26 mouse cellular contexts compared by ENCODE assay signal in genomic region chr11:13978524-13978923, GRCm38 (mm10).
"Had no signal": no experiment of that assay in that cellular context is flagged by ENCODE, and none has a peak within 500 bp of the region (broad histone marks: within the 10 kb centered on the region; RNA-seq: fewer than 3 reads in every experiment).

No protein-coding gene starts in this region.

- H3K4me2 ChIP-seq: heart, embryonic 12.5 days; hindbrain, embryonic 12.5 days; hindbrain, embryonic 14.5 days; intestine, embryonic 15.5 days; limb, embryonic 13.5 days; limb, embryonic 15.5 days; liver, embryonic 12.5 days had no signal

- ATAC-seq: hindbrain, embryonic 16.5 days; inflammation-experienced regulatory T-cells, adult 6 months; intestine, embryonic 15.5 days; intestine, postnatal 0 days; liver, embryonic 12.5 days had no signal

- DNase-seq: gastrocnemius, postnatal 14 days; gastrocnemius, postnatal 36 days; heart, adult 11 months; heart, adult 2 months; heart, postnatal 10 days; heart, postnatal 4 days; kidney, adult 18-20 months; kidney, adult 8-10 months; kidney, postnatal 10 days; kidney, postnatal 25 days; kidney, postnatal 4 days; left cerebral cortex, postnatal 4 days had no signal

- H3K27ac ChIP-seq: heart, adult 2 months; heart, embryonic 10.5 days; hindbrain, embryonic 10.5 days; hindbrain, embryonic 12.5 days; hindbrain, embryonic 14.5 days; intestine, embryonic 15.5 days; left cerebral cortex, adult 2 months; limb, embryonic 13.5 days; limb, embryonic 15.5 days; liver, embryonic 12.5 days; liver, embryonic 14.5 days had no signal

- H3K36me3 ChIP-seq: heart, embryonic 10.5 days; heart, embryonic 12.5 days; hindbrain, embryonic 10.5 days; hindbrain, embryonic 12.5 days; intestine, embryonic 15.5 days; limb, embryonic 13.5 days; limb, embryonic 15.5 days; liver, embryonic 12.5 days had no signal

- H3K4me3 ChIP-seq: heart, adult 2 months; heart, embryonic 10.5 days; heart, embryonic 12.5 days; hindbrain, embryonic 10.5 days; hindbrain, embryonic 12.5 days; intestine, embryonic 15.5 days; left cerebral cortex, adult 2 months; limb, embryonic 13.5 days; limb, embryonic 15.5 days; liver, embryonic 12.5 days had no signal

- H3K4me1 ChIP-seq: heart, embryonic 10.5 days; heart, embryonic 12.5 days; hindbrain, embryonic 10.5 days; hindbrain, embryonic 12.5 days; intestine, embryonic 15.5 days; limb, embryonic 13.5 days; limb, embryonic 15.5 days; liver, embryonic 12.5 days had no signal

- H3K9me3 ChIP-seq: heart, embryonic 10.5 days; hindbrain, embryonic 12.5 days; intestine, embryonic 15.5 days; limb, embryonic 13.5 days; limb, embryonic 15.5 days; liver, embryonic 12.5 days had no signal

- H3K9ac ChIP-seq: heart, embryonic 12.5 days; hindbrain, embryonic 12.5 days; hindbrain, embryonic 14.5 days; intestine, embryonic 15.5 days; limb, embryonic 13.5 days; limb, embryonic 15.5 days; liver, embryonic 12.5 days; liver, embryonic 14.5 days had no signal

- H3K27me3 ChIP-seq: heart, embryonic 12.5 days; hindbrain, embryonic 12.5 days; intestine, embryonic 15.5 days; limb, embryonic 13.5 days; limb, embryonic 15.5 days; liver, embryonic 12.5 days had no signal
